Mouse (Mus musculus) thymus, postnatal 4 days (tissue): ENCODE results near the gene Lin7a.

ENCODE experiments used
- DNase-seq: peaks from one replicate; pipeline ENCODE4 v3.0.0; 2021

Lin7a gene

GRCm38 (mm10) chr10:107271321-107272130 lies at the start of gene Lin7a:
Lin7a (plus strand) TSS chr10:107271686.
- no peak for DNase-seq

GRCm38 (mm10) chr10:107221726-107222125 lies 49.8 kb upstream of the Lin7a start:
- no peak for DNase-seq

GRCm38 (mm10) chr10:107222406-107223185 lies 48.9 kb upstream of the Lin7a start:
- no peak for DNase-seq

- no peak for DNase-seq
Measured at GRCm38 (mm10) chr10:107223186-107223440, 48.4 kb upstream of the Lin7a start.

GRCm38 (mm10) chr10:107223821-107224220 lies 47.7 kb upstream of the Lin7a start:
- no peak for DNase-seq

GRCm38 (mm10) chr10:107224596-107225330 lies 46.7 kb upstream of the Lin7a start:
- no peak for DNase-seq

- no peak for DNase-seq
Measured at GRCm38 (mm10) chr10:107225331-107225835, 46.1 kb upstream of the Lin7a start.

- no peak for DNase-seq
Measured at GRCm38 (mm10) chr10:107225871-107226270, 45.6 kb upstream of the Lin7a start.

GRCm38 (mm10) chr10:107227901-107228300 lies 43.6 kb upstream of the Lin7a start:
- DNase-seq = no peak

GRCm38 (mm10) chr10:107228776-107229175 lies 42.7 kb upstream of the Lin7a start:
- DNase-seq = no peak

GRCm38 (mm10) chr10:107229416-107229815 lies 42.1 kb upstream of the Lin7a start:
- DNase-seq = no peak

GRCm38 (mm10) chr10:107230081-107230850 lies 41.2 kb upstream of the Lin7a start:
- DNase-seq = no peak

- DNase-seq = no peak
Measured at GRCm38 (mm10) chr10:107230851-107231130, 40.7 kb upstream of the Lin7a start.

GRCm38 (mm10) chr10:107231421-107232010 lies 40.0 kb upstream of the Lin7a start:
- DNase-seq = no peak

GRCm38 (mm10) chr10:107232491-107233110 lies 38.9 kb upstream of the Lin7a start:
- DNase-seq = no peak

- no peak for DNase-seq
Measured at GRCm38 (mm10) chr10:107233221-107233620, 38.3 kb upstream of the Lin7a start.

- no peak for DNase-seq
Measured at GRCm38 (mm10) chr10:107233825-107234224, 37.7 kb upstream of the Lin7a start.

- no peak for DNase-seq
Measured at GRCm38 (mm10) chr10:107234421-107235400, 36.8 kb upstream of the Lin7a start.

GRCm38 (mm10) chr10:107235496-107235895 lies 36.0 kb upstream of the Lin7a start:
- no peak for DNase-seq

GRCm38 (mm10) chr10:107236211-107236610 lies 35.3 kb upstream of the Lin7a start:
- no peak for DNase-seq

GRCm38 (mm10) chr10:107237076-107237475 lies 34.4 kb upstream of the Lin7a start:
- DNase-seq = no peak
